Mouse (Mus musculus): ENCODE results near the gene Magi1. TPM values are rescaled to one million over a fixed set of nuclear protein-coding genes. Genes with fewer than 3 reads are reported as not detected.

The Magi1 gene
- polyA plus RNA-seq, 1 experiment from 2014 or later, result 22.9 TPM

- Histone ChIP-seq H3K4me1 (ENCODE audit: control insufficient read depth, insufficient read depth, low read length) (peaks cover 38% of the 10 kb centered on the region), H3K36me3 (ENCODE audit: control insufficient read depth, insufficient read depth, low read length) (no peaks in the 10 kb centered on the region), H3K27ac (ENCODE audit: low read depth, low read length) (peak overlapping the region; percentile 87; the same call in 1 of the 2 replicates), H3K27me3 (replicated peaks; ENCODE audit: control insufficient read depth, insufficient read depth, low read length) (no peaks in the 10 kb centered on the region), H3K4me2 (ENCODE audit: low read length) (no peak overlapping the region), H3K9me3 (replicated peaks; ENCODE audit: control insufficient read depth, low read length) (no peaks in the 10 kb centered on the region), H3K9ac (ENCODE audit: low read length) (no peak overlapping the region), H3K4me3 (ENCODE audit: low read depth, low read length) (no peak overlapping the region)
- 71% methylated on average over 9 of the region's 9 CpGs for WGBS
- no peak for DNase-seq (ENCODE audit: low spot score)
- ATAC-seq, result no peak
These were observed 461.4 kb downstream of the Magi1 start for GRCm38 (mm10) chr6:93822221-93822897.

GRCm38 (mm10) chr6:93821512-93821911 lies 462.2 kb downstream of the Magi1 start:
- Histone ChIP-seq H3K27me3 (replicated peaks; ENCODE audit: control insufficient read depth, insufficient read depth, low read length) (no peaks in the 10 kb centered on the region), H3K4me2 (ENCODE audit: low read length) (no peak overlapping the region), H3K4me3 (ENCODE audit: low read depth, low read length) (no peak overlapping the region), H3K36me3 (ENCODE audit: control insufficient read depth, insufficient read depth, low read length) (no peaks in the 10 kb centered on the region), H3K27ac (ENCODE audit: low read depth, low read length) (peak overlapping the region; percentile 87), H3K4me1 (ENCODE audit: control insufficient read depth, insufficient read depth, low read length) (peaks cover 38% of the 10 kb centered on the region), H3K9ac (ENCODE audit: low read length) (peak overlapping the region; percentile 42; the same call in 1 of the 2 replicates), H3K9me3 (replicated peaks; ENCODE audit: control insufficient read depth, low read length) (no peaks in the 10 kb centered on the region)
- 12% methylated on average over 7 of the region's 7 CpGs for WGBS
- DNase-seq (ENCODE audit: low spot score) (peak; percentile 65), ATAC-seq (peak; percentile 25; the same call in 1 of the 2 replicates)

DNA sequence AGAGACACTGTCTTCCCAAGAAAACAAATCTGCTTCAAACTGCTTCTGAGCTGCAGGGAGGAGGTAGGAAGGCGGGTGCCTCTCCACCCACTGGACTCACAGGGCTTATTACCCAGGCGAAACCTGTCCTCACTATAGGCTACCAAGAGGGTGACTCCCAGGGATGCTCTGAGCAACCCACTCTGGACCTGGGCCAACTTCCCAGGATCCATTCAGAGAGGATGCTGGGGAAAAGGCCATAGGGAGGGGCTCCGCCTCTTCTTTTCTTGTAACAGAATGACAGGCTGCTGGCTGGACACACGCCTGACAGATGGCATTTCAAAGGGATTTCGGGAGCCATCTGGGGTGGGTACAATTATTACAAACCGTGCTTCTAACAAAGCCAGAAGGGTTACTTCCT lies 463.8 kb downstream of the Magi1 start:
- H3K4me1 ChIP-seq (ENCODE audit: control insufficient read depth, insufficient read depth, low read length), result peaks cover 42% of the 10 kb centered on the region
- 0 out of 2 replicates have a peak overlapping the region, but pooled peaks have one; percentile 14 for H3K9ac ChIP-seq (ENCODE audit: low read length)
- WGBS, result 3% methylated on average over 6 of the region's 6 CpGs
- ATAC-seq (peak; percentile 96), DNase-seq (ENCODE audit: low spot score) (peak; percentile 98)
- no peaks in the 10 kb centered on the region for H3K27me3 ChIP-seq (replicated peaks; ENCODE audit: control insufficient read depth, insufficient read depth, low read length)
- peak overlapping the region; percentile 10 for H3K4me2 ChIP-seq (ENCODE audit: low read length)
- no peaks in the 10 kb centered on the region; the same call in 1 of the 2 replicates for H3K36me3 ChIP-seq (ENCODE audit: control insufficient read depth, insufficient read depth, low read length)
- no peaks in the 10 kb centered on the region for H3K9me3 ChIP-seq (replicated peaks; ENCODE audit: control insufficient read depth, low read length)
- no peak overlapping the region for H3K4me3 ChIP-seq (ENCODE audit: low read depth, low read length)
- peak overlapping the region; percentile 87 for H3K27ac ChIP-seq (ENCODE audit: low read depth, low read length)

DNA sequence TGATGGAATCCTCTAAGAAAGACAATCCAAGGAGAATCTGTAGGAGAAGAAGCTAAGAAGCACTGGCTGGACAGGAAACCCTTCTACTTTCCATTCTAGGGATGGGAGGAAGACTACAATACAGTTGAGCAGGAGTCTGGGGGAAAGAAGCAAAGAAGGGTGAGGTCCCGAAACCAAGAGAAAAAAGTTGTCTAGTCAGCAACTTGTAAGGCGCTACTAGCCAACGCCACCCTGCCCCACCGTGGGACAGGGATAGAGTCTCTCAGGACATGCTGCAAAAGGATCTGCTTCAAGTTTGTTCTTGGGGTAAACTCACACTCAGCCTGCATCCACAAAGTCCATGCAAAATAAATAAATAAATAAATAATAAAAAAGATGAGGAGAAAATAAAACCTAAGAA lies 464.4 kb downstream of the Magi1 start:
- peaks cover 42% of the 10 kb centered on the region for H3K4me1 ChIP-seq (ENCODE audit: control insufficient read depth, insufficient read depth, low read length)
- H3K36me3 ChIP-seq (ENCODE audit: control insufficient read depth, insufficient read depth, low read length), result peaks cover 2% of the 10 kb centered on the region; the same call in 1 of the 2 replicates
- ATAC-seq (0 out of 2 replicates have a peak, but pooled peaks have one; percentile 5), DNase-seq (ENCODE audit: low spot score) (no peak)
- no peaks in the 10 kb centered on the region for H3K9me3 ChIP-seq (replicated peaks; ENCODE audit: control insufficient read depth, low read length)
- no peak overlapping the region for H3K4me3 ChIP-seq (ENCODE audit: low read depth, low read length)
- H3K4me2 ChIP-seq (ENCODE audit: low read length), result 0 out of 2 replicates have a peak overlapping the region, but pooled peaks have one; percentile 10
- H3K27me3 ChIP-seq (replicated peaks; ENCODE audit: control insufficient read depth, insufficient read depth, low read length), result no peaks in the 10 kb centered on the region
- H3K27ac ChIP-seq (ENCODE audit: low read depth, low read length), result peak overlapping the region; percentile 87
- WGBS, result 87% methylated on average over 4 of the region's 4 CpGs
- 0 out of 2 replicates have a peak overlapping the region, but pooled peaks have one; percentile 14 for H3K9ac ChIP-seq (ENCODE audit: low read length)

- H3K4me1 ChIP-seq (ENCODE audit: control insufficient read depth, insufficient read depth, low read length), result peaks cover 42% of the 10 kb centered on the region
- 73% methylated on average over 4 of the region's 4 CpGs for WGBS
- no peak for ATAC-seq
These were observed 465.2 kb downstream of the Magi1 start for GRCm38 (mm10) chr6:93818494-93818893.

DNA sequence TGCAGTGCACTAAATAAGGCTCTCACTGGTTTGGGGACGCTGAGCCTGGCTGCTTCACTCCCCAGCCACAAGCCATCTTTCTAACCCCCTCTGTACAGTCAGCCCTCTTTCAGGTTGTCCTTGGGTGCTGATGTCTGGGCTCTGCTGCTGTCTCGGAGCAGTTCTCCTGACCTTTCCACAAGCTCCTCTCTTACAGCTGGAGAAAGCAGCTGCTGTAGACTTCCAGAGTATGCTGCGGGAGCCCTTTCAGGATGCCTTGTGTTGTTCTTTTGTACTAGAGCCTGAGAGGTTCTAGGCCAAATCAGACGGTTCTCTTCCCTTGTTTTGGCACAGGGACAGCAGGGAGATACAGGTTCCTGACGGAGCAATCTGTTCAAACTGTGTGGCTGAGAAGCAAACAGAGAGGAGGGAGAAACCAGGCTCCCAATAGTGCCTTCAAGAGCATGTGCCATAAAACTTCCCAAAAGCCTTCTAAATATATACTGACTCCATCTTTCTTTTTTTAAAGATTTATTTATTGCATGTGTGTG lies 478.2 kb downstream of the Magi1 start:
- Histone ChIP-seq H3K36me3 (ENCODE audit: control insufficient read depth, insufficient read depth, low read length) (no peaks in the 10 kb centered on the region), H3K4me2 (ENCODE audit: low read length) (no peak overlapping the region), H3K4me3 (ENCODE audit: low read depth, low read length) (no peak overlapping the region), H3K4me1 (ENCODE audit: control insufficient read depth, insufficient read depth, low read length) (0 out of 2 replicates have a peak, but pooled peaks cover 2% of the 10 kb centered on the region), H3K9ac (ENCODE audit: low read length) (no peak overlapping the region), H3K9me3 (replicated peaks; ENCODE audit: control insufficient read depth, low read length) (no peaks in the 10 kb centered on the region), H3K27ac (ENCODE audit: low read depth, low read length) (no peak overlapping the region), H3K27me3 (replicated peaks; ENCODE audit: control insufficient read depth, insufficient read depth, low read length) (no peaks in the 10 kb centered on the region)
- 76% methylated on average over 5 of the region's 5 CpGs for WGBS
- ATAC-seq (no peak), DNase-seq (ENCODE audit: low spot score) (no peak)

More at GRCm38 (mm10) chr6:93818494-93818893, 465.2 kb downstream of the Magi1 start:
- H3K36me3 ChIP-seq (ENCODE audit: control insufficient read depth, insufficient read depth, low read length), result peaks cover 6% of the 10 kb centered on the region
- DNase-seq (ENCODE audit: low spot score), result no peak
- H3K4me2 ChIP-seq (ENCODE audit: low read length), result no peak overlapping the region
- H3K9ac ChIP-seq (ENCODE audit: low read length), result no peak overlapping the region
- H3K4me3 ChIP-seq (ENCODE audit: low read depth, low read length), result no peak overlapping the region
- no peaks in the 10 kb centered on the region for H3K27me3 ChIP-seq (replicated peaks; ENCODE audit: control insufficient read depth, insufficient read depth, low read length)
- no peaks in the 10 kb centered on the region for H3K9me3 ChIP-seq (replicated peaks; ENCODE audit: control insufficient read depth, low read length)
- H3K27ac ChIP-seq (ENCODE audit: low read depth, low read length), result no peak overlapping the region

- no peak for ATAC-seq
These were observed 481.3 kb downstream of the Magi1 start for GRCm38 (mm10) chr6:93802390-93802789.

GRCm38 (mm10) chr6:93800465-93800864 lies 483.3 kb downstream of the Magi1 start:
- no peaks in the 10 kb centered on the region for H3K9me3 ChIP-seq (replicated peaks; ENCODE audit: control insufficient read depth, low read length)
- H3K4me2 ChIP-seq (ENCODE audit: low read length), result no peak overlapping the region
- no peaks in the 10 kb centered on the region for H3K36me3 ChIP-seq (ENCODE audit: control insufficient read depth, insufficient read depth, low read length)
- WGBS, result 66% methylated on average over 4 of the region's 4 CpGs
- H3K4me3 ChIP-seq (ENCODE audit: low read depth, low read length), result no peak overlapping the region
- no peaks in the 10 kb centered on the region for H3K27me3 ChIP-seq (replicated peaks; ENCODE audit: control insufficient read depth, insufficient read depth, low read length)
- 0 out of 2 replicates have a peak, but pooled peaks cover 2% of the 10 kb centered on the region for H3K4me1 ChIP-seq (ENCODE audit: control insufficient read depth, insufficient read depth, low read length)
- H3K9ac ChIP-seq (ENCODE audit: low read length), result no peak overlapping the region
- ATAC-seq (no peak), DNase-seq (ENCODE audit: low spot score) (no peak)
- H3K27ac ChIP-seq (ENCODE audit: low read depth, low read length), result no peak overlapping the region

More at GRCm38 (mm10) chr6:93802390-93802789, 481.3 kb downstream of the Magi1 start:
- Histone ChIP-seq H3K4me2 (ENCODE audit: low read length) (no peak overlapping the region), H3K27ac (ENCODE audit: low read depth, low read length) (no peak overlapping the region), H3K4me3 (ENCODE audit: low read depth, low read length) (no peak overlapping the region), H3K9ac (ENCODE audit: low read length) (no peak overlapping the region), H3K4me1 (ENCODE audit: control insufficient read depth, insufficient read depth, low read length) (0 out of 2 replicates have a peak, but pooled peaks cover 2% of the 10 kb centered on the region), H3K27me3 (replicated peaks; ENCODE audit: control insufficient read depth, insufficient read depth, low read length) (no peaks in the 10 kb centered on the region), H3K9me3 (replicated peaks; ENCODE audit: control insufficient read depth, low read length) (no peaks in the 10 kb centered on the region), H3K36me3 (ENCODE audit: control insufficient read depth, insufficient read depth, low read length) (no peaks in the 10 kb centered on the region)
- 50% methylated on average over 4 of the region's 4 CpGs for WGBS
- peak; percentile 41 for DNase-seq (ENCODE audit: low spot score)
